Mouse (Mus musculus): ENCODE results near the gene Tspan11.

Gene Tspan11

GRCm38 (mm10) chr6:127992993-127993392 lies 105.6 kb downstream of the Tspan11 start:
- peak; percentile 56 to 64 for DNase-seq

- no peak for DNase-seq
These were observed 109.5 kb downstream of the Tspan11 start for GRCm38 (mm10) chr6:127996928-127997327.

- peak; percentile 89 to 92 for DNase-seq
These were observed 111.7 kb downstream of the Tspan11 start for GRCm38 (mm10) chr6:127999118-127999517.

- DNase-seq: peak in 1 of 2 experiments; percentile 51
These were observed 113.4 kb downstream of the Tspan11 start for GRCm38 (mm10) chr6:128000777-128001176.

GRCm38 (mm10) chr6:128001587-128001986 lies 114.2 kb downstream of the Tspan11 start:
- no peak for DNase-seq

- no peak for DNase-seq
These were observed 114.7 kb downstream of the Tspan11 start for GRCm38 (mm10) chr6:128002104-128002503.

GRCm38 (mm10) chr6:128002667-128003066 lies 115.3 kb downstream of the Tspan11 start:
- DNase-seq: peak in 1 of 2 experiments; percentile 59

- no peak for DNase-seq
These were observed 116.2 kb downstream of the Tspan11 start for GRCm38 (mm10) chr6:128003542-128003941.

All from cerebellum, postnatal 14 days (tissue).